Mouse (Mus musculus): ENCODE measurements around the gene Armh2. TPM values are rescaled to one million over a fixed set of nuclear protein-coding genes. Genes with fewer than 3 reads are reported as not detected.

Armh2 gene
- polyA plus RNA-seq (2016; fragmentation: Nextera tagmentation; extraction: Ambion mirVana): not detected in 2 replicates

GRCm38 (mm10) chr13:24741028-24741427 lies at the start of gene Armh2:
Armh2 (plus strand) TSS chr13:24741232.
- DNase-seq (ENCODE audit: low spot score): no peak
- WGBS: 87% methylated on average over 10 of the region's 10 CpGs
- 0 out of 2 replicates have a peak, but pooled peaks cover 10% of the 10 kb centered on the region for H3K36me3 ChIP-seq
- no peak within 1 kb of the TSS for H3K27ac ChIP-seq
- no peaks in the 10 kb centered on the region for H3K4me1 ChIP-seq
- no peak within 1 kb of the TSS for H3K4me3 ChIP-seq
- no peaks in the 10 kb centered on the region for H3K27me3 ChIP-seq (ENCODE audit: insufficient read depth, poor library complexity, severe bottlenecking)
- H3K9me3 ChIP-seq: no peaks in the 10 kb centered on the region

- Histone ChIP-seq H3K27ac (no peak overlapping the region), H3K4me3 (no peak overlapping the region), H3K36me3 (peaks cover 3% of the 10 kb centered on the region; the same call in 1 of the 2 replicates), H3K27me3 (ENCODE audit: insufficient read depth, poor library complexity, severe bottlenecking) (0 out of 2 replicates have a peak, but pooled peaks cover 10% of the 10 kb centered on the region), H3K4me1 (no peaks in the 10 kb centered on the region), H3K9me3 (no peaks in the 10 kb centered on the region)
- 90% methylated on average over 7 of the region's 7 CpGs for WGBS
- DNase-seq (ENCODE audit: low spot score): no peak
These were observed 47.7 kb upstream of the Armh2 start for GRCm38 (mm10) chr13:24693312-24693711.

- Histone ChIP-seq H3K4me1 (peaks cover 17% of the 10 kb centered on the region), H3K4me3 (no peak overlapping the region), H3K27me3 (ENCODE audit: insufficient read depth, poor library complexity, severe bottlenecking) (no peaks in the 10 kb centered on the region), H3K36me3 (peaks cover 3% of the 10 kb centered on the region; the same call in 1 of the 2 replicates), H3K9me3 (no peaks in the 10 kb centered on the region), H3K27ac (no peak overlapping the region)
- DNase-seq (ENCODE audit: low spot score): no peak
- WGBS: 76% methylated on average over 4 of the region's 4 CpGs
These were observed 42.3 kb upstream of the Armh2 start for GRCm38 (mm10) chr13:24698746-24699145.

GRCm38 (mm10) chr13:24702128-24702527 lies 38.9 kb upstream of the Armh2 start:
- H3K27ac ChIP-seq: no peak overlapping the region
- DNase-seq (ENCODE audit: low spot score): no peak
- WGBS: 71% methylated on average over 5 of the region's 5 CpGs
- H3K9me3 ChIP-seq: no peaks in the 10 kb centered on the region
- H3K4me3 ChIP-seq: no peak overlapping the region
- H3K36me3 ChIP-seq: no peaks in the 10 kb centered on the region
- H3K27me3 ChIP-seq (ENCODE audit: insufficient read depth, poor library complexity, severe bottlenecking): no peaks in the 10 kb centered on the region
- peaks cover 17% of the 10 kb centered on the region for H3K4me1 ChIP-seq

GRCm38 (mm10) chr13:24709656-24710396 lies 31.2 kb upstream of the Armh2 start:
- Histone ChIP-seq H3K27me3 (ENCODE audit: insufficient read depth, poor library complexity, severe bottlenecking) (no peaks in the 10 kb centered on the region; the same call in 1 of the 2 replicates), H3K27ac (no peak overlapping the region), H3K4me3 (no peak overlapping the region), H3K9me3 (no peaks in the 10 kb centered on the region), H3K36me3 (no peaks in the 10 kb centered on the region), H3K4me1 (peaks cover 10% of the 10 kb centered on the region; the same call in 1 of the 2 replicates)
- 78% methylated on average over 12 of the region's 12 CpGs for WGBS
- DNase-seq (ENCODE audit: low spot score): peak; percentile 64

- H3K4me1 ChIP-seq: peaks cover 10% of the 10 kb centered on the region; the same call in 1 of the 2 replicates
- no peak overlapping the region for H3K27ac ChIP-seq
- 65% methylated on average over 7 of the region's 7 CpGs for WGBS
- H3K27me3 ChIP-seq (ENCODE audit: insufficient read depth, poor library complexity, severe bottlenecking): peaks cover 7% of the 10 kb centered on the region
- no peaks in the 10 kb centered on the region for H3K9me3 ChIP-seq
- H3K4me3 ChIP-seq: no peak overlapping the region
- no peaks in the 10 kb centered on the region for H3K36me3 ChIP-seq
- DNase-seq (ENCODE audit: low spot score): peak; percentile 28
These were observed 30.1 kb upstream of the Armh2 start for GRCm38 (mm10) chr13:24710968-24711367.

- Histone ChIP-seq H3K36me3 (no peaks in the 10 kb centered on the region), H3K27ac (no peak overlapping the region), H3K9me3 (no peaks in the 10 kb centered on the region), H3K27me3 (ENCODE audit: insufficient read depth, poor library complexity, severe bottlenecking) (peaks cover 7% of the 10 kb centered on the region), H3K4me3 (no peak overlapping the region), H3K4me1 (peaks cover 10% of the 10 kb centered on the region; the same call in 1 of the 2 replicates)
- no peak for DNase-seq (ENCODE audit: low spot score)
- WGBS: 63% methylated on average over 7 of the region's 7 CpGs
These were observed 28.4 kb upstream of the Armh2 start for GRCm38 (mm10) chr13:24712581-24713130.

GRCm38 (mm10) chr13:24713434-24714000 lies 27.5 kb upstream of the Armh2 start:
- no peak overlapping the region for H3K27ac ChIP-seq
- H3K36me3 ChIP-seq: no peaks in the 10 kb centered on the region
- H3K9me3 ChIP-seq: no peaks in the 10 kb centered on the region
- peak overlapping the region; percentile 35; the same call in 1 of the 2 replicates for H3K4me3 ChIP-seq
- WGBS: 8% methylated on average over 16 of the region's 16 CpGs
- peaks cover 7% of the 10 kb centered on the region for H3K27me3 ChIP-seq (ENCODE audit: insufficient read depth, poor library complexity, severe bottlenecking)
- DNase-seq (ENCODE audit: low spot score): peak; percentile 93
- peaks cover 10% of the 10 kb centered on the region; the same call in 1 of the 2 replicates for H3K4me1 ChIP-seq

- Histone ChIP-seq H3K27ac (no peak overlapping the region), H3K36me3 (peaks cover 3% of the 10 kb centered on the region; the same call in 1 of the 2 replicates), H3K9me3 (no peaks in the 10 kb centered on the region), H3K4me1 (peaks cover 10% of the 10 kb centered on the region; the same call in 1 of the 2 replicates), H3K4me3 (no peak overlapping the region), H3K27me3 (ENCODE audit: insufficient read depth, poor library complexity, severe bottlenecking) (peaks cover 7% of the 10 kb centered on the region)
- DNase-seq (ENCODE audit: low spot score): no peak
- 73% methylated on average over 9 of the region's 9 CpGs for WGBS
These were observed 26.6 kb upstream of the Armh2 start for GRCm38 (mm10) chr13:24714360-24714885.

- DNase-seq (ENCODE audit: low spot score): no peak
- peaks cover 7% of the 10 kb centered on the region for H3K27me3 ChIP-seq (ENCODE audit: insufficient read depth, poor library complexity, severe bottlenecking)
- peaks cover 3% of the 10 kb centered on the region; the same call in 1 of the 2 replicates for H3K36me3 ChIP-seq
- no peaks in the 10 kb centered on the region for H3K9me3 ChIP-seq
- H3K27ac ChIP-seq: no peak overlapping the region
- WGBS: 67% methylated on average over 5 of the region's 5 CpGs
- H3K4me1 ChIP-seq: peaks cover 10% of the 10 kb centered on the region; the same call in 1 of the 2 replicates
- H3K4me3 ChIP-seq: no peak overlapping the region
These were observed 25.4 kb upstream of the Armh2 start for GRCm38 (mm10) chr13:24715601-24716000.

- H3K27me3 ChIP-seq (ENCODE audit: insufficient read depth, poor library complexity, severe bottlenecking): peaks cover 7% of the 10 kb centered on the region; the same call in 1 of the 2 replicates
- no peak for DNase-seq (ENCODE audit: low spot score)
- H3K9me3 ChIP-seq: no peaks in the 10 kb centered on the region
- no peak overlapping the region for H3K4me3 ChIP-seq
- H3K36me3 ChIP-seq: peaks cover 3% of the 10 kb centered on the region; the same call in 1 of the 2 replicates
- WGBS: 71% methylated on average over 9 of the region's 9 CpGs
- H3K4me1 ChIP-seq: peaks cover 11% of the 10 kb centered on the region; the same call in 1 of the 2 replicates
- H3K27ac ChIP-seq: no peak overlapping the region
These were observed 24.6 kb upstream of the Armh2 start for GRCm38 (mm10) chr13:24716441-24716840.

- Histone ChIP-seq H3K9me3 (no peaks in the 10 kb centered on the region), H3K27me3 (ENCODE audit: insufficient read depth, poor library complexity, severe bottlenecking) (peaks cover 7% of the 10 kb centered on the region; the same call in 1 of the 2 replicates), H3K27ac (no peak overlapping the region), H3K36me3 (peaks cover 3% of the 10 kb centered on the region; the same call in 1 of the 2 replicates), H3K4me3 (no peak overlapping the region), H3K4me1 (peaks cover 12% of the 10 kb centered on the region; the same call in 1 of the 2 replicates)
- no peak for DNase-seq (ENCODE audit: low spot score)
- 60% methylated on average over 7 of the region's 7 CpGs for WGBS
These were observed 23.4 kb upstream of the Armh2 start for GRCm38 (mm10) chr13:24717677-24718076.
